Mouse (Mus musculus): ENCODE data around the gene Trabd2b. TPM values are rescaled to one million over a fixed set of nuclear protein-coding genes. Genes with fewer than 3 reads are reported as not detected.
A peak's percentile ranks its signal among the peaks of the same experiment; 100 is the strongest.

Trabd2b gene
- polyA plus RNA-seq, 1 experiment from 2014 or later, result 2.4 TPM

GRCm38 (mm10) chr4:114495688-114496426 is 89.3 kb downstream of the Trabd2b start:
- H3K9ac ChIP-seq, result no peak overlapping the region
- H3K9me3 ChIP-seq (replicated peaks), result no peaks in the 10 kb centered on the region

GRCm38 (mm10) chr4:114499650-114500049 is 93.1 kb downstream of the Trabd2b start:
- Histone ChIP-seq H3K27me3 (peaks cover 15% of the 10 kb centered on the region), H3K36me3 (no peaks in the 10 kb centered on the region), H3K27ac (no peak overlapping the region), H3K9me3 (replicated peaks) (no peaks in the 10 kb centered on the region), H3K4me3 (no peak overlapping the region), H3K4me2 (no peak overlapping the region), H3K9ac (no peak overlapping the region), H3K4me1 (replicated peaks) (peaks cover 27% of the 10 kb centered on the region)
- no peak for ATAC-seq (replicated peaks; ENCODE audit: insufficient number of reproducible peaks, insufficient read depth, low FRiP score, low read depth)
- 88% methylated on average over 1 of the region's 1 CpGs for WGBS

More at GRCm38 (mm10) chr4:114495688-114496426, 89.3 kb downstream of the Trabd2b start:
- Histone ChIP-seq H3K27me3 (peaks cover 14% of the 10 kb centered on the region), H3K4me3 (no peak overlapping the region), H3K27ac (no peak overlapping the region), H3K4me1 (replicated peaks) (peaks cover 18% of the 10 kb centered on the region), H3K36me3 (no peaks in the 10 kb centered on the region), H3K4me2 (no peak overlapping the region)
- 60% methylated on average over 4 of the region's 4 CpGs for WGBS
- no peak for ATAC-seq (replicated peaks; ENCODE audit: insufficient number of reproducible peaks, insufficient read depth, low FRiP score, low read depth)

- peak overlapping the region; percentile 65; the same call in 1 of the 2 replicates for H3K27ac ChIP-seq
- H3K27me3 ChIP-seq, result peaks cover 15% of the 10 kb centered on the region
- H3K36me3 ChIP-seq, result no peaks in the 10 kb centered on the region
- H3K9me3 ChIP-seq (replicated peaks), result no peaks in the 10 kb centered on the region
- H3K4me2 ChIP-seq, result no peak overlapping the region
- no peak overlapping the region for H3K4me3 ChIP-seq
- H3K9ac ChIP-seq, result no peak overlapping the region
- 70% methylated on average over 7 of the region's 7 CpGs for WGBS
- ATAC-seq (replicated peaks; ENCODE audit: insufficient number of reproducible peaks, insufficient read depth, low FRiP score, low read depth), result no peak
- H3K4me1 ChIP-seq (replicated peaks), result peaks cover 27% of the 10 kb centered on the region
Observed at GRCm38 (mm10) chr4:114500317-114500716, 93.8 kb downstream of the Trabd2b start.

GRCm38 (mm10) chr4:114501048-114501447 is 94.5 kb downstream of the Trabd2b start:
- H3K27me3 ChIP-seq, result peaks cover 15% of the 10 kb centered on the region
- WGBS, result 48% methylated on average over 1 of the region's 1 CpGs
- H3K36me3 ChIP-seq, result no peaks in the 10 kb centered on the region
- no peaks in the 10 kb centered on the region for H3K9me3 ChIP-seq (replicated peaks)
- H3K4me1 ChIP-seq (replicated peaks), result peaks cover 22% of the 10 kb centered on the region
- H3K4me3 ChIP-seq, result no peak overlapping the region
- no peak overlapping the region for H3K4me2 ChIP-seq
- ATAC-seq (replicated peaks; ENCODE audit: insufficient number of reproducible peaks, insufficient read depth, low FRiP score, low read depth), result peak; percentile 93
- peak overlapping the region; percentile 65 for H3K27ac ChIP-seq
- no peak overlapping the region for H3K9ac ChIP-seq

- ATAC-seq (replicated peaks; ENCODE audit: insufficient number of reproducible peaks, insufficient read depth, low FRiP score, low read depth), result no peak
- no peaks in the 10 kb centered on the region for H3K36me3 ChIP-seq
- H3K4me2 ChIP-seq, result no peak overlapping the region
- H3K4me1 ChIP-seq (replicated peaks), result peaks cover 22% of the 10 kb centered on the region
- H3K27me3 ChIP-seq, result peaks cover 15% of the 10 kb centered on the region
- no peak overlapping the region for H3K4me3 ChIP-seq
- H3K9ac ChIP-seq, result no peak overlapping the region
- H3K9me3 ChIP-seq (replicated peaks), result no peaks in the 10 kb centered on the region
- WGBS, result 68% methylated on average over 4 of the region's 4 CpGs
- H3K27ac ChIP-seq, result peak overlapping the region; percentile 45
Observed at GRCm38 (mm10) chr4:114501611-114502010, 95.1 kb downstream of the Trabd2b start.

GRCm38 (mm10) chr4:114504227-114505041 is 97.9 kb downstream of the Trabd2b start:
- 67% methylated on average over 11 of the region's 11 CpGs for WGBS
- no peak overlapping the region for H3K27ac ChIP-seq
- no peaks in the 10 kb centered on the region for H3K9me3 ChIP-seq (replicated peaks)
- no peaks in the 10 kb centered on the region for H3K36me3 ChIP-seq
- H3K27me3 ChIP-seq, result peaks cover 6% of the 10 kb centered on the region; the same call in 1 of the 2 replicates
- H3K4me3 ChIP-seq, result no peak overlapping the region
- H3K9ac ChIP-seq, result no peak overlapping the region
- ATAC-seq (replicated peaks; ENCODE audit: insufficient number of reproducible peaks, insufficient read depth, low FRiP score, low read depth), result no peak
- peaks cover 25% of the 10 kb centered on the region for H3K4me1 ChIP-seq (replicated peaks)
- no peak overlapping the region for H3K4me2 ChIP-seq

- no peaks in the 10 kb centered on the region for H3K27me3 ChIP-seq
- peaks cover 13% of the 10 kb centered on the region; the same call in 1 of the 2 replicates for H3K4me1 ChIP-seq (replicated peaks)
- no peak overlapping the region for H3K9ac ChIP-seq
- no peak overlapping the region for H3K27ac ChIP-seq
- H3K4me3 ChIP-seq, result no peak overlapping the region
- H3K36me3 ChIP-seq, result no peaks in the 10 kb centered on the region
- 0 out of 2 replicates have a peak, but pooled peaks have one; percentile 8 for ATAC-seq (replicated peaks; ENCODE audit: insufficient number of reproducible peaks, insufficient read depth, low FRiP score, low read depth)
- H3K9me3 ChIP-seq (replicated peaks), result no peaks in the 10 kb centered on the region
- WGBS, result 72% methylated on average over 6 of the region's 6 CpGs
- H3K4me2 ChIP-seq, result no peak overlapping the region
Observed at GRCm38 (mm10) chr4:114509601-114510000, 103.1 kb downstream of the Trabd2b start.

- Histone ChIP-seq H3K9ac (no peak overlapping the region), H3K9me3 (replicated peaks) (no peaks in the 10 kb centered on the region), H3K4me3 (no peak overlapping the region), H3K4me1 (replicated peaks) (peaks cover 31% of the 10 kb centered on the region), H3K27me3 (no peaks in the 10 kb centered on the region), H3K4me2 (no peak overlapping the region), H3K27ac (no peak overlapping the region), H3K36me3 (no peaks in the 10 kb centered on the region)
- no peak for ATAC-seq (replicated peaks; ENCODE audit: insufficient number of reproducible peaks, insufficient read depth, low FRiP score, low read depth)
- WGBS, result 58% methylated on average over 3 of the region's 3 CpGs
Observed at GRCm38 (mm10) chr4:114511649-114512048, 105.1 kb downstream of the Trabd2b start.

- no peaks in the 10 kb centered on the region for H3K27me3 ChIP-seq
- H3K9ac ChIP-seq, result no peak overlapping the region
- H3K9me3 ChIP-seq (replicated peaks), result no peaks in the 10 kb centered on the region
- ATAC-seq (replicated peaks; ENCODE audit: insufficient number of reproducible peaks, insufficient read depth, low FRiP score, low read depth), result no peak
- H3K27ac ChIP-seq, result no peak overlapping the region
- H3K4me3 ChIP-seq, result no peak overlapping the region
- H3K4me1 ChIP-seq (replicated peaks), result peaks cover 35% of the 10 kb centered on the region
- H3K36me3 ChIP-seq, result no peaks in the 10 kb centered on the region
- no peak overlapping the region for H3K4me2 ChIP-seq
Observed at GRCm38 (mm10) chr4:114513149-114513548, 106.6 kb downstream of the Trabd2b start.

GRCm38 (mm10) chr4:114515330-114515771 is 108.8 kb downstream of the Trabd2b start:
- peaks cover 29% of the 10 kb centered on the region for H3K4me1 ChIP-seq (replicated peaks)
- peak overlapping the region; percentile 70 for H3K27ac ChIP-seq
- no peak overlapping the region for H3K9ac ChIP-seq
- H3K9me3 ChIP-seq (replicated peaks), result no peaks in the 10 kb centered on the region
- peaks cover 6% of the 10 kb centered on the region; the same call in 1 of the 2 replicates for H3K27me3 ChIP-seq
- whole genome bisulfite sequencing, result 22% methylated on average over 5 of the region's 5 CpGs
- no peaks in the 10 kb centered on the region for H3K36me3 ChIP-seq
- peak; percentile 84 for ATAC-seq (replicated peaks; ENCODE audit: insufficient number of reproducible peaks, insufficient read depth, low FRiP score, low read depth)
- H3K4me3 ChIP-seq, result no peak overlapping the region
- H3K4me2 ChIP-seq, result no peak overlapping the region

- Histone ChIP-seq H3K27me3 (peaks cover 9% of the 10 kb centered on the region; the same call in 1 of the 2 replicates), H3K27ac (peak overlapping the region; percentile 70), H3K4me1 (replicated peaks) (peaks cover 26% of the 10 kb centered on the region), H3K9me3 (replicated peaks) (no peaks in the 10 kb centered on the region), H3K9ac (no peak overlapping the region), H3K36me3 (no peaks in the 10 kb centered on the region), H3K4me2 (no peak overlapping the region), H3K4me3 (no peak overlapping the region)
- WGBS, result 50% methylated on average over 4 of the region's 4 CpGs
- no peak for ATAC-seq (replicated peaks; ENCODE audit: insufficient number of reproducible peaks, insufficient read depth, low FRiP score, low read depth)
Observed at GRCm38 (mm10) chr4:114516651-114517050, 110.1 kb downstream of the Trabd2b start.

Data from heart, embryonic 15.5 days (tissue).